Mouse (Mus musculus): ENCODE measurements around the gene 6430571L13Rik.

DNA sequence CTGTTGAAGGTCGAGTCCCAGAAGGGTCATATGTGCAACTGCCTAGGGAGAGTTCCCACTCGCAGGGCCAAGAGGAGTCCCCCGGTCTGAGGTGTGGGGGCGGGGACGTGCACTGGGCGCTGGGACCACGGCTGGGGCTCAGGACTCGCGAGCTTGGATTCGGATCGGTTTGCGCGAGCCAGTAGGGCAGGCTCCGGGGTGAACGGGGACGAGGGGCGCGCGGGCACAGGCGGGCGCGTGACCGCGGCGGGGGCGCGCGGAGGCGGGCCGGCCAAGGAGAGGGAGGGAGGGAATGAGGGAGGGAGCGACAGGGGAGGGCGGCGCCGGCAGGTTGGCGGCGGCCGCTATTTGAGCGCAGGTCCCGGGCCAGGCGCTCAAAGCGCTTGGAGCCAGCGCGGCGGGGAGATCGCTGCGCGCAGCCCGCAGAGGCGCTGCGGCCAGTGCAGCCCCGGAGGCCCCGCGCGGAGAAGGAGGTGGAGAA is 59.1 kb downstream of the 6430571L13Rik start, which contains the start of gene Cacna2d2:
- TF ChIP-seq POU5F1 (IDR thresholded peaks at IDR 0.05; ENCODE audit: borderline replicate concordance, low read length), result no peak
- TF ChIP-seq CTCF (conservative IDR thresholded peaks at IDR 0.05; ENCODE audit: low read length), result no peak

Data from E14TG2a.4 (cell line).